Mouse (Mus musculus) bone marrow, adult 2 months (tissue): ENCODE data around the gene Tmem29.
"Not testable (repeated sequence)": the region's sequence is repeated elsewhere in the genome, so short reads cannot be mapped to it uniquely, and the experiment has no call there.

Experiments used
- CTCF ChIP-seq: fragments of 200-500 bp; IDR thresholded peaks from 2 replicates; pipeline ENCODE4 v1.5.1; 2011; ENCODE audit warnings: low read length, control low read depth; ENCODE audit not compliant: control insufficient read depth, insufficient read depth
- POLR2A ChIP-seq: fragments of 200-500 bp; IDR thresholded peaks from 2 replicates; pipeline ENCODE4 v1.6.1; 2011; ENCODE audit warnings: low read depth, mild to moderate bottlenecking, control low read depth, low read length, borderline replicate concordance; ENCODE audit not compliant: control insufficient read depth

- TF ChIP-seq POLR2A, CTCF: not testable (repeated sequence)
Measured at GRCm38 (mm10) chrX:150487811-150488210, 28.9 kb upstream of the Tmem29 start.
